Mouse (Mus musculus) left cerebral cortex, adult 2 months (tissue): ENCODE measurements around the gene Il22ra2. TPM values are rescaled to one million over a fixed set of nuclear protein-coding genes. Genes with fewer than 3 reads are reported as not detected.
"Not testable (repeated sequence)": the region's sequence is repeated elsewhere in the genome, so short reads cannot be mapped to it uniquely, and the experiment has no call there.

Experiments
- DNase-seq, 2 experiments: peaks; one replicate each; pipeline ENCODE4 v3.0.0; 2021 to 2022; ENCODE audit warnings: low spot score in 2 of 2, mixed read lengths in 1 of 2; ENCODE audit errors: extremely low spot score in 1 of 2
- H3K27ac ChIP-seq: fragments of 200-600 bp; 2 replicates; pipeline ENCODE4 v1.8.1; 2022
- H3K4me3 ChIP-seq: fragments of 200-600 bp; 2 replicates; pipeline ENCODE4 v1.8.1; 2022
- CTCF ChIP-seq: fragments of 200-600 bp; IDR thresholded peaks from 2 replicates; pipeline ENCODE4 v1.8.1; 2022; ENCODE audit warnings: antibody characterized with exemption, mild to moderate bottlenecking, moderate library complexity
- intact Hi-C: fragments of 180-260 bp; cut with DNase I; formaldehyde crosslinking; loops from one replicate; pipeline ENCODE4 v1.15.1; 2025
- total RNA-seq, 2 experiments: library from RNA; stranded (reverse); gene quantifications; 2 replicates each; pipeline ENCODE4 v1.2.3; 2021

Gene Il22ra2
- total RNA-seq, 2 experiments from 2014 or later, result not detected

DNA sequence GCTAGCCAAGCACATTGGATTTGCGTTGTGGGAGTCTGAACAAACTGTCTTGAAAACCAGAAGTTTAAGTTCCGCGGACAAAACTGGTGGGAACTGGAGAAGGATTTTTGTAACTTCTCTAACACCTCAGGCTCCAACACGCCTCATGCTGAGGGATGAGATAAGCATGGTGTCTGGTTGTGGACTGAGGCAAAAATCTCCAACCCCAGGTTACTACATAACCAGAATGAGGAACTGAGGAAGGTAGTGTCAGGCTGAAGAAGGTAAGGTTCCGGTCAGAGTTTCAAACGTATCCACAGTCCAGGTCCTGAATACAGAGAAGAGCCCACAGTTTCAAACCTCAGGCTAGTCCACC is 30.5 kb upstream of the Il22ra2 start:
- DNase-seq, result no peak
- no peak for TF ChIP-seq CTCF
- intact Hi-C loops, result loop anchor here (10.0 kb wide), 1 partner anchor 314 kb away; the partner anchor contains the start of gene Pex7
- peak overlapping the region; percentile 90 for H3K4me3 ChIP-seq
- no peak overlapping the region; the same call in 1 of the 2 replicates for H3K27ac ChIP-seq

GRCm38 (mm10) chr10:19591641-19592441 is 30.0 kb upstream of the Il22ra2 start, which contains the start of gene Ifngr1:
TSS of gene Ifngr1 (plus strand) at chr10:19591949.
- peak within 1 kb of the TSS; percentile 90 for H3K4me3 ChIP-seq
- H3K27ac ChIP-seq, result peak within 1 kb of the TSS; percentile 80
- TF ChIP-seq CTCF, result no peak
- intact Hi-C loops, result loop anchor here (10.0 kb wide), 1 partner anchor 313 kb away; the partner anchor contains the start of gene Pex7
- peak; percentile 92 to 93 for DNase-seq

DNA sequence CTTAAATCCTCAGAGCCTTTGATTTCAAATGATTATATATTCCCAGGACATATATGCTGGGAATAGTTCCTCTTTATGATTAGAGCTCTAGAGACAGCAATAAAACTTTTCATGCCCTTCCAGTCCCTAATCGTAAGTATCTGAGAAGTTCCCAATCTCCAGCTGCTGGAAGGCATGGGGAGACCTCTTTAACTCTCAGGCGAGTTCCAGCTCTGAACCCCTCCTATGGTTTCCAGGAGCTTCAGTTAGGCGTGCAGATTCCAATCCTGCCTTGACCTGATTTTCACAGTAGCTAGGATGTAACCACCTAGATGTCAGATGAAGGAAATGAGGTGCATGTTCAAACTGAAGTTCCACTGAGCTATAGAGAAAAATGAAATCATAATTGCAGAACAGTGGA is 29.2 kb upstream of the Il22ra2 start:
- intact Hi-C loops, result loop anchor here (10.0 kb wide), 1 partner anchor 312 kb away; the partner anchor contains the start of gene Pex7
- TF ChIP-seq CTCF, result no peak
- peak overlapping the region; percentile 90 for H3K4me3 ChIP-seq
- H3K27ac ChIP-seq, result peak overlapping the region; percentile 80; the same call in 1 of the 2 replicates
- no peak for DNase-seq

GRCm38 (mm10) chr10:19593296-19593695 is 28.5 kb upstream of the Il22ra2 start:
- Histone ChIP-seq H3K27ac (no peak overlapping the region), H3K4me3 (no peak overlapping the region; the same call in 1 of the 2 replicates)
- DNase-seq, result no peak
- intact Hi-C loops, result loop anchor here (10.0 kb wide), 1 partner anchor 312 kb away; the partner anchor contains the start of gene Pex7
- TF ChIP-seq CTCF, result no peak

- no peak overlapping the region for H3K4me3 ChIP-seq
- DNase-seq, result no peak
- TF ChIP-seq CTCF, result no peak
- no peak overlapping the region for H3K27ac ChIP-seq
- intact Hi-C loops, result loop anchor here (10.0 kb wide), 1 partner anchor 310 kb away; the partner anchor contains the start of gene Pex7
Measured at GRCm38 (mm10) chr10:19594201-19594905, 27.4 kb upstream of the Il22ra2 start.

DNA sequence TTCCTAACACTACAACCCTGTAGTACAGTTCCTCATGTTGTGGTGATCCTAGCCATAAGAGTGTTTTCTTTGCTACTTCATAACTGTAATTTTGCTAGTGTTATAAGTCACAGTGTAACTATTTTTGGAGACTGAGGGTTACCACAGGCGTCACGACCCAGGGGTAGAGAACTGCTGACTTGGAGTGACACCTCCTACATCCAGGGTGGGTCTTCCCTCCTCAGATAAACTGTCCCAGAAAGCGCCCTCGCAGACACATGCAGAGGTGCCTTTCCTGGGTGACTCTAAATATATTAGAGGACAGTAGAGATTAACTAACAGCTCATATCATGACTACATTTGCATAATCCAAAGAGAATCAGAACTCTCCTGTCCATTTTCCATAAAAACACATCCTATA is 24.9 kb upstream of the Il22ra2 start:
- intact Hi-C loops, result loop anchor here (10.0 kb wide), 1 partner anchor 308 kb away; the partner anchor contains the start of gene Pex7

GRCm38 (mm10) chr10:19598091-19598490 is 23.7 kb upstream of the Il22ra2 start:
- intact Hi-C loops, result loop anchor here (10.0 kb wide), 1 partner anchor 307 kb away; the partner anchor contains the start of gene Pex7
- no peak for DNase-seq
- TF ChIP-seq CTCF, result no peak
- Histone ChIP-seq H3K4me3 (no peak overlapping the region), H3K27ac (no peak overlapping the region)

More for the DNA sequence above, 24.9 kb upstream of the Il22ra2 start:
- no peak for DNase-seq
- Histone ChIP-seq H3K27ac (no peak overlapping the region), H3K4me3 (no peak overlapping the region)
- no peak for TF ChIP-seq CTCF

GRCm38 (mm10) chr10:19599331-19600092 is 22.3 kb upstream of the Il22ra2 start:
- Histone ChIP-seq H3K4me3 (no peak overlapping the region), H3K27ac (no peak overlapping the region)
- DNase-seq, result no peak
- intact Hi-C loops, result loop anchor here (10.0 kb wide), 1 partner anchor 305 kb away; the partner anchor contains the start of gene Pex7
- TF ChIP-seq CTCF, result no peak

DNA sequence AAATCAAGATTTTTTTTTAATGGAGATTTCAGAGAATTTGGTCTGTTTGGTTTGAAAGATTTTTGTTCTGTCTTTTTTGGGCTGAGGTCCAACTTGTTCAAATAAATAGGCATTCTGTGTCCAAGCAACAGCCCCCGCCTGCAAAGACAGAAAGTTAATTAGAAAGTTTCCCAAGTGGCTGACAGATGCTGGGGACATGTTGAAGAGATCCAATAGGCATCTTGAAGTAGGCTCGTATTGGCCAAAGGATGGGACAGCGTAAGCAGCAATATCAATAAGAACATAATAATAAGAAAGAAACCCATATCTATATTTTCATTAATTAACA is 21.7 kb upstream of the Il22ra2 start:
- TF ChIP-seq CTCF, result no peak
- no peak overlapping the region for H3K4me3 ChIP-seq
- no peak for DNase-seq
- H3K27ac ChIP-seq, result no peak overlapping the region
- intact Hi-C loops, result no loop called here

GRCm38 (mm10) chr10:19601502-19601901 is 20.3 kb upstream of the Il22ra2 start:
- H3K27ac ChIP-seq, H3K4me3 ChIP-seq, DNase-seq, intact Hi-C loops: not testable (repeated sequence)
- peak; percentile 39 for TF ChIP-seq CTCF

GRCm38 (mm10) chr10:19603231-19603630 is 18.6 kb upstream of the Il22ra2 start:
- intact Hi-C loops, result no loop called here
- DNase-seq, result no peak
- Histone ChIP-seq H3K27ac (no peak overlapping the region), H3K4me3 (no peak overlapping the region)
- TF ChIP-seq CTCF, result no peak
